Mouse (Mus musculus) gastrocnemius, adult 8-10 months (tissue): ENCODE results near the gene Senp2. TPM values are rescaled to one million over a fixed set of nuclear protein-coding genes. Genes with fewer than 3 reads are reported as not detected.
"Not testable (repeated sequence)": the region's sequence is repeated elsewhere in the genome, so short reads cannot be mapped to it uniquely, and the experiment has no call there.

Source experiments
- DNase-seq, 2 experiments: peaks; one replicate each; pipeline ENCODE4 v3.0.0; 2022; ENCODE audit warnings: low spot score in 2 of 2
- total RNA-seq, 4 experiments: library from RNA; stranded (reverse); gene quantifications; 2 replicates each; pipeline ENCODE4 v1.2.4; 2022

Senp2 gene
- total RNA-seq: 10 to 100 TPM; 28.7 to 38.5 (median 32.2) TPM

- peak; percentile 99 to 100 for DNase-seq
These were observed at the start of gene Senp2 for GRCm38 (mm10) chr16:22009099-22009584. Senp2 (plus strand) TSS chr16:22009484.

- DNase-seq: no peak
These were observed 43.7 kb upstream of the Senp2 start for GRCm38 (mm10) chr16:21965576-21965975.

GRCm38 (mm10) chr16:21969874-21970273, 39.4 kb upstream of the Senp2 start:
- no peak for DNase-seq

- no peak for DNase-seq
These were observed 38.7 kb upstream of the Senp2 start for GRCm38 (mm10) chr16:21970536-21970935.

GRCm38 (mm10) chr16:21971446-21971845, 37.8 kb upstream of the Senp2 start:
- DNase-seq: no peak

GRCm38 (mm10) chr16:21976203-21976602, 33.1 kb upstream of the Senp2 start:
- DNase-seq: no peak

- DNase-seq: no peak
These were observed 31.9 kb upstream of the Senp2 start for GRCm38 (mm10) chr16:21977347-21977746.

GRCm38 (mm10) chr16:21983146-21983545, 26.1 kb upstream of the Senp2 start:
- DNase-seq: no peak

- no peak for DNase-seq
These were observed 25.7 kb upstream of the Senp2 start for GRCm38 (mm10) chr16:21983581-21983980.

- no peak for DNase-seq
These were observed 25.2 kb upstream of the Senp2 start for GRCm38 (mm10) chr16:21984091-21984490.

GRCm38 (mm10) chr16:21986191-21986590, 23.1 kb upstream of the Senp2 start:
- no peak for DNase-seq

- no peak for DNase-seq
These were observed 21.3 kb upstream of the Senp2 start for GRCm38 (mm10) chr16:21987956-21988355.

- not testable (repeated sequence) for DNase-seq
These were observed 18.4 kb upstream of the Senp2 start for GRCm38 (mm10) chr16:21990893-21991292.

- DNase-seq: no peak
These were observed 17.5 kb upstream of the Senp2 start for GRCm38 (mm10) chr16:21991774-21992173.

GRCm38 (mm10) chr16:21995304-21995703, 14.0 kb upstream of the Senp2 start, which contains the start of gene Liph:
Liph (minus strand) TSS chr16:21995663.
- no peak for DNase-seq

GRCm38 (mm10) chr16:21996402-21996801, 12.9 kb upstream of the Senp2 start:
- DNase-seq: no peak

GRCm38 (mm10) chr16:21996881-21997641, 12.2 kb upstream of the Senp2 start:
- DNase-seq: no peak

GRCm38 (mm10) chr16:21998061-21998460, 11.2 kb upstream of the Senp2 start:
- no peak for DNase-seq

GRCm38 (mm10) chr16:21999941-22000690, 9.2 kb upstream of the Senp2 start:
- no peak for DNase-seq

- no peak for DNase-seq
These were observed 8.1 kb upstream of the Senp2 start for GRCm38 (mm10) chr16:22001172-22001571.

- DNase-seq: no peak
These were observed 7.7 kb upstream of the Senp2 start for GRCm38 (mm10) chr16:22001606-22002005.

- DNase-seq: no peak
These were observed 312 bp downstream of the Senp2 start for GRCm38 (mm10) chr16:22009596-22009995.
